Comparison of ENCODE assay signal across 16 mouse cellular contexts in genomic region chr13:101884752-101885151, GRCm38 (mm10).
"Had no signal": no experiment of that assay in that cellular context is flagged by ENCODE, and none has a peak within 500 bp of the region (broad histone marks: within the 10 kb centered on the region; RNA-seq: fewer than 3 reads in every experiment).

No protein-coding gene starts in this region.

- H3K27ac ChIP-seq: lung, embryonic 15.5 days; macrophage; midbrain, embryonic 13.5 days; midbrain, embryonic 15.5 days; neural tube, embryonic 12.5 days had no signal

- ATAC-seq: liver, postnatal 0 days; lung, postnatal 0 days; midbrain, embryonic 13.5 days; midbrain, embryonic 15.5 days had no signal

- H3K4me1 ChIP-seq: lung, embryonic 15.5 days; megakaryocyte, embryonic 14.5 days; midbrain, embryonic 13.5 days; midbrain, embryonic 15.5 days; neural tube, embryonic 12.5 days had no signal

- H3K9me3 ChIP-seq: lung, embryonic 15.5 days; midbrain, embryonic 13.5 days; midbrain, embryonic 15.5 days; neural tube, embryonic 12.5 days had no signal

- DNase-seq: liver, postnatal 0 days; lung, adult 2 months; lung, postnatal 14 days; lung, postnatal 36 days; right cerebral cortex, postnatal 14 days; thymus, adult 2 months; thymus, postnatal 25 days; thymus, postnatal 4 days had no signal

- H3K4me2 ChIP-seq: lung, embryonic 15.5 days; midbrain, embryonic 11.5 days; midbrain, embryonic 13.5 days; midbrain, embryonic 15.5 days; neural tube, embryonic 12.5 days had no signal

- H3K4me3 ChIP-seq: lung, embryonic 15.5 days; megakaryocyte, embryonic 14.5 days; midbrain, embryonic 13.5 days; midbrain, embryonic 15.5 days; neural tube, embryonic 12.5 days had no signal

- H3K9ac ChIP-seq: liver, postnatal 0 days; lung, embryonic 15.5 days; midbrain, embryonic 13.5 days; midbrain, embryonic 15.5 days; neural tube, embryonic 12.5 days had no signal

- H3K27me3 ChIP-seq: lung, embryonic 15.5 days; megakaryocyte, embryonic 14.5 days; midbrain, embryonic 13.5 days; midbrain, embryonic 15.5 days; neural tube, embryonic 12.5 days had no signal

- H3K36me3 ChIP-seq: lung, embryonic 15.5 days; midbrain, embryonic 13.5 days; midbrain, embryonic 15.5 days; neural tube, embryonic 12.5 days had no signal
